Mouse (Mus musculus) MN1 (cell line): ENCODE data around the gene Rexo1.

Source experiments
- DNase-seq: peaks from one replicate; pipeline ENCODE4 v3.0.0-alpha.2; 2016; ENCODE audit warnings: low spot score

Gene Rexo1

DNA sequence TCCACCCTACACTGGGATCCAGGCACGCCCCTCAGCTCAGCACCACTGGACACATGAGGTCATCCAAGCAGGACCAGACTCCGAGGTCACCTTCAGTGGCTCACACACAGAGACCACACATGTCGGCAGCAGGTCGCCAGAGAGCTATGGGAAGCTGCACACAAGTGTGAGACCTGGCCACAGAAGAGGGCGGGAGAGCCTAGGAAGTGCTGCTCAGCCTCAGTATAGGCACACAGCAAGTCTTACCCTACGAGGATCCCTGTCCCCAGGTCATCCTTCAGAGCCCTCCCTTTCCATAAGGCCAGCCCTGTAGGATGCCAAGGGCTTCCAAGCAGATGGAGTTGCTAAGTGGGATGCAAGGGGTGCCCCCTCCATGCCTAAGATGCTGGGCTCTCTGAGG lies 7.4 kb downstream of the Rexo1 start:
- no peak for DNase-seq

DNA sequence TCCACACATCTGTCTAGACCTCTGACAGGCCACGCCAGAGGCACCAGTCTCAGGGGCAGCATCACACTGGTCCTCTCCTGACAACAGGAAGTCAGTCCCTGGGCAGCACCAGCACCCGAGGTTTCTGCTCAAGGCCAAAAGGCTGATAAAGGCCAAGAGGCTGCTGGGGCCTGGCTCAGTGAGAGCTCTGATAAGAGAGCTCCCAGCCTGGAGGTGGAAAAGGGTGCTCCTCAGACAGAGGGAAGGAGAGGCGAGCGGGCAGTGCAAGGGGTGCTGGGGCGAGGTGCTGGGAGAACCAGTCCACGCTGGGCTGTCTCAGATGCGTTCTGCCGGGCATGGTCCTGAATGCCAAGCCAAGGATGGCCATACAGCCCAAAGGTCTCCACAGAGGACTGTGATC lies 7.8 kb downstream of the Rexo1 start:
- no peak for DNase-seq

DNA sequence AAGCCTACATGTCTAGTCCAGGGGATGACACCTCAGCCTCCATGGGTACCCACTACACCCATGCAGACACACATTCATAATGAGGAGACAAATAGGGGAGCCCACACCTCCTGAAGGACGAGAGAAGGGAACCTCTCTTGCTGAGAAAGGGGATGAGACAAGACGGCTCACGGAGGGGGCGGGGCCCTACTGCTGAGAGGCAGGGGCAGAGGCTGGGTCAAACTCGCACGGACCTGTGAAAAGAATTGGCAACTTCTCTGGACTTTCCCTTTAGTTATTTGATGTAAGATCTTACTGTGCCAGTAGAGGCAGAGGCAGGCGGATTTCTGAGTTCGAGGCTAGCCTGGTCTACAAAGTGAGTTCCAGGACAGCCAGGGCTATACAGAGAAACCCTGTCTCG lies 9.0 kb downstream of the Rexo1 start:
- no peak for DNase-seq

DNA sequence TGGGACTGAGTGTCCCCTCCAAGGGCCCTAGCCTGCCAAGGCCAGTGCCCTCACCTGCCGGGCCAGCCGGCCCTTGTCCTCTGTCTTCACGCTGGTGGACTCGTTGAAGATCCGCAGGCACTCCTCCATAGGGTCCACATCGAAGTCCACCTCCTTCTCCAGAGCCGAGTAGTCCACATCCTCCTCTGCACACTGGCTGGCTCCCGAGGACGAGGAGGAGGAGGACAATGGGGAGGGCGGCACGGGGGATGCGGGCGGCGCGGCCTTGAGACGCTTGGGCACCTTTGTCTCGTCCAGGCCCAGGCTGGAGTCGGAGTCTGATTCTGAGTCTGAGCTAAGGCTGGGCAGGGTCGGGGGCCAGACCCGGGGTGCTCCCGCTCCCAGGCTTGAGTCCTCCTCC lies 12.1 kb downstream of the Rexo1 start:
- DNase-seq = no peak

DNA sequence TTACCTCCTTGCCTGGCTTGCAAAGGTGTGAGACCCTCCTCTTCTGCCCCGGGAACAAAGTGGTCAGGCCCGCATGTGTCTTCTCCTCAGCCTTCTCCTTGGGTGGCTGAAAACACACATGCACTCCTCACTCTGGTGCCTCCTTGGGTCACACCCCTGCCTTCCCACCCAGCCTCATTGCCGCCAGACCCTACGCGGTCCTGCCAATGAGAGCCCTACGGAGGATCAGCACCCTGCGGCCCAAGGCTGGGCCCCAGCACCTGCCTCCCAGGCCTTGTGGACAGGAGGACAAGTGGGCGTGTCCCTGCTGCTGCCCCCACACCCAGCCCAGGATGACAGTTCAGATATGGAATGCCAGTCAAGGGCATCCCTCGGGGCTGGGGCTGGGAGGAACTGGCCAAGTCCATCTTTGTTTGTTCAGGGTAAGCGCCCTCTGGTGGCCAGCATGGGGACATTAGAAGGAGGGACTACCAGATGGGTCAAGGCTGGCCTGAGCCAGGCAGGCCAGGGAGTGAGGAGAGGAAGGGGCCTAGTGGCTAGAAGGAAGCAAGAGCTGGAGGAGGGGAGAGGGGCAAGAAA lies 12.8 kb downstream of the Rexo1 start:
- DNase-seq = peak; percentile 80

DNA sequence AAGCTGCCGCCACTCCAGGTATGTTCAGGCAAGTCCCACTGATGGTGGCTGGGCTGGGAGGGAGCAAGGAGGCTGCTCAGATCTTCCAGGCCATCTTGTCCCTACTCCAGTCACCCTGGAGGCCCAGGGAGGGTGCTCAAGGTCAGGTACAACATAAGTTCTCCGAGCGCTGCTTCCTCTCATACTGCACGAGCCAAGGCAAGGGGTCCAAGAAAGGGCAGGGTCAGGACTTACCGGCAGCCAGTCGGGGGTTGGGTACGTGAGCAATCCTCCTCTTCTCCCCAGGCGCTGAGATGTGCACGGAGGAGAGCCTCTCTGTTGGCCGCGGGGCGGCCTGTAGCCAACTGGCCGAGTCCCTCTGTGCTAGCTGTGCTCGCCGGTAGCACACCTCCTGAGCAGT lies 13.8 kb downstream of the Rexo1 start:
- DNase-seq = no peak

DNA sequence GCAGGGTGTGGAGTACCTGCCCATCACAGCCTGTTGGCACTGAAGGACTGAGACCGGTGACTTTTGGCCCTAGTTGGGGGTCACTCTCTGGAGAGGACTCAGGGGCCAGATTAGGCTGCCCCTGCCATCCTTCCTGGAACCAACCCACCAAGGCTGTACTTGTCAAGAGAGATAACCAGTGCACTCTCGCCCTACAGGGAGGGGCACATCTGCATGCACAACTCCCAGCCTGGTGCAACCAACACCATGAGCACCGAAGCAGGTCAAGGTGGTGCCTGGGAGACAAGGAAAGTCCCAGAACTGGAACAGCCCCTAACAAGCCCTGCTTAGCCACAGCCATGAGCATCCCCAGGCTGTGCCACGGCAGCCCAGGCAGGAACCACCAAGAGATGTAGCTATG lies 14.4 kb downstream of the Rexo1 start:
- DNase-seq = no peak

DNA sequence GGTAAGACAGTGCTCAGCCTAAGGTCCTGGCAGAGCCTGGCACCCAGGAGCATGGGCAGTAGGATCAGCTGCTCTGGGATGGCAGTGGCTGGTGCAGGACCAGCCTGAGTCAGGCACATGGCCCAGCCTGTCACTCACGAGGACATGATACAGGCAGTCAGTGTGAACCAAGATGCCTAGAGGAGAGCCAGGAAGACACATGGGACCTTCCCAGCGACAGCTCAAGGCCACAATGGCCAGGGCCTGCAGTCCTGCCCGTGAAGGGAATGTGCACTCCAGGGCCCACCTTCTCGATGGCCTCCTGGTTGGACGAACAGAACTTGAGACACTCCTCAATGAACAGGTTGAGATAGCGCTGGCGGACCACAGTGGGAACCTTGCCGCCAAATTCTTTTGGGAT lies 15.8 kb downstream of the Rexo1 start:
- no peak for DNase-seq

DNA sequence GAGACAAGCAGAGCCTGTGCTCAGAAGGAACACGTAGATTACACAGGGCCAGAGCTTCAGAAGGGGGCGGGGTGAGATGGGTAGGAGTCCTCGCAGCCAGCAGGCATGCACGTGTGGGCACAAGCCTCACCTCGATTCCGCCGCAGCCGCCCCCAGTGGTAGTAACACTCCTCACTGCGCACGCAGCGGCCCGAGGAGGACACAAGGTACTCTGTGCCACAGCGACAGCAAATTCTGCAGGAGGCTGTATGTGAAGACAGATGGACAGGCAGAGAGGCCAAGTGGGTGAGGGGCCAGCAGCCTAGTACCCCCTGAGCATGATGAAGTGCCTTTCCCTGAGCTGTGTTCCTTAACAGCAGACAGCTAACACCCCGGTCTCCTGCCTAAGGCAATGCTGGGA lies 17.5 kb downstream of the Rexo1 start:
- DNase-seq = no peak

DNA sequence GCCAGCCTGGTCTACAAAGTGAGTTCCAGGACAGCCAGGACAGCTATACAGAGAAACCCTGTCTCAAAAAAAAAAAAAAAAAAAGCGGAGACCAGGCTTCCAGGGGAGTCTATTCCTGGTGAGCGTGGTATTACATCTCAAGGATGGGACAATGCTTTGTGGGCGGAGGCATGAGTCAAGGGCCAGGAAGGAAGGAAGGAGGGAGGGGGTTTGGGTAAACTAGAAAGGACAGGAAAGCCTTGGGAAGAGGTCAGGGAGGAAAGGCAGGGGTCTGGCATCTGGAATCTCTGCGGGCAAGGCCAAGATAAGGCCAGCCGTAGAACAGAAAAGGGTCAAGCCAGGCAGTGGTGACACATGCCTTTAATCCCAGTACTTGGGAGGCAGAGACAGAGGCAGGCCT lies 21.9 kb downstream of the Rexo1 start:
- peak; percentile 39 for DNase-seq

DNA sequence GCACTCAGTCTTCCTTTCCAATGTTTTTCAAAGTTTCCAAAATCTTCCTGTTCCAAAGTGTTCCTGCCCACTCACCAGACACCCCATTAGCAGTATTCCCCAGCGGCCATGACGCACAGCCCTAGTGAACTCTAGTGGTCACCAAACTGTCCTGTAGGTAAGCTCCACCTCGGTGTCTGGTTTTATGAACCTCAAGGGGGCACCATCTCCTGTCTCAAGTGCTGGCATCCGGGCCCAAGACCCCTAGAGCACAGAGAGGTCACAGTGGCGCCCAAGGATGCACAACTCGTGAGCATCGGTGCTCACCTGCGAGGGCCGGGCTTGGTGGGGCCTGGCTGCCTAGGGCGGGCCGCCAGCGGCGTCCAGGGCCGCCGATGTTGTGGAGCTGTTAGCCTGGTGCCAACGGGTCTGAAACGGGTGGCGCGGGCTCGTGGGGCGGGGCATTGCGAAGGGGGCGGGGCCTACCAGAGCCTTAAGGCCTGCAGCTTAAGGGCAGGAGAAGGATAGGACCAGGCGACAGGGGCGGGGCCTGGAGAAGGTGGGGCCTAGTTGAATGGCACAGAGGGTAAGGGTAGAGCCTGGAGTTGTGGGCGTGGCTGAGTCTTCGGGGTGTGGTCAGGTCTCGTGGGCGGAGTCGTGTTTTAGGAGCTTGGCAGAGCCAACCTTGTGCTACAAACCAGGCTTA lies 22.5 kb downstream of the Rexo1 start, which contains the start of gene Atp8b3:
TSS of gene Atp8b3 (minus strand) at position 415 of the 685 bp plus-strand sequence.
- peak; percentile 89 for DNase-seq

DNA sequence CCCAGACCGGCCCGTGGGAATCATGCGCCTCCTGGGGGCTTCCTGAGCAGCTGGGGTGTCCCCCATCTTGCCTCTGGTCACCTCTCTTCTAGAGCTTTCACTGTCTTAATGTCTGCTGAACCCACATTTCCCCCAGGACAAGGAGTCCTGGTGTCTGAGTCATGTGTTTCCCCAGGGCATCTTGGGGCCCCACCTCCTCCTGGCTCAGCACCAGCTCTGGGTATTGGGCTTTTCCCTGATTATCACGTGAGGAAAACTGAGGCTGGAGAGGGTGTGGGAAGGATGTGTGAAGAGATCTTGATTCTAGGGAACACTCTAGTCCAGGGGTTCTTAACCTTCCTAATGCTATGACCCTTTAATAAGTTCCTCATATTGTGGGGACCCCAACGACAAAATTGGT lies 23.2 kb downstream of the Rexo1 start:
- DNase-seq = peak; percentile 70

DNA sequence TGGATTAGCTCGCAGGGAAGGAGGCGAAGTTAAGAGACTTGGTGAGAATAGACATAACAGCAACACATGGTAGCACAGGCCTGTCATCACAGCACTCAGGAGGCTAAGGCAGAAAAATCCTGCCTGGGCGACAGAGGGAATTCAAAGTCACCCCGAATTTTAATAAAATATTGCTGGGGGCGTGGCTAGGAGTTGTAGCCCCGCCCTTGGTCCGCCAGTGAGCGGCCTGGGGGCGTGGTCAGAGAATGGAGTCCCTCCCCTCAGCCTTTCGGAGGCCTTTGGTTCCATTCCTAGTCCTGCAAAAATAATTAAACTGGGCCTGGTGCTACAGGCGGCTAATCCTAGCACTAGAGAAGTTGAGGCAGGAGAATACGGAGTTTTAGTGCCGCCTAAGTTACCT lies 25.6 kb downstream of the Rexo1 start:
- DNase-seq = no peak

DNA sequence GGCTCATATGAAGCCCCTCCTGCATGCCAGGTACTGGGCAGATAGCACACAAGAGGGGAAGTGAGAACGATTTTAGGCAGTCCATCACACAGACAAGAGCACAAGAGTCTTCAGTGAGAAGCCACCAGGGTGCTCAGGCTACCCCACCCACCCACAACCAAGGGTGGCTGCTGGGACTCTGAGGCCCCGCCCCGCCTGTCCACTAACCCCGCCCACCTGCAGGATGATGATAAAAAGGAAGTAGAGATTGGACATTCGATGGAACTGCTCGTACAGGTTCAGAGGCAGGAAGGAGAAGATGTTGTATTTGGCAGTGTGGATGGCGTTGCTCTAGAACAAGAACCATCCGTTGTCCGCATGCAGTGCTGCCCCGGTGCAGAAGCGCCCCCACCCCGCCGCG lies 26.3 kb downstream of the Rexo1 start:
- DNase-seq = no peak

DNA sequence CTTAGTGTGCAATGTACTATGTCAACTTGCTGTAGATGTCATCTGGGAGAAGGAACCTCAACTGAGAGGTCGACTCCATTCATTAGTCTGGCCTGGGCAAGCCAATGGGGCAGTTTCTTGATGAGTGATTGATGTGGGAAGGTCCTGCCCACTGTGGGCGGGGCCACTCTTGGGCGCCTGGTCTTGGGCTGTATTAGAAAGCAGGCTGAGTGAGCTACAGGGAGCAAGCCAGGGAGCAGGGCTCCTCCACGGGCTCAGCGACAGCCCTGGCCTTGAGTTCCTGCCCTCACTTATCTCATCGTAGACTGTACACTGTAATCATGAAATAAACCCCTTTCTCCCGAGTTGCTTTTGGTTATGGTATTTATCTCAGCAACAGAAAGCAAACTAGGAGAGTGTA lies 27.7 kb downstream of the Rexo1 start:
- peak; percentile 29 for DNase-seq

DNA sequence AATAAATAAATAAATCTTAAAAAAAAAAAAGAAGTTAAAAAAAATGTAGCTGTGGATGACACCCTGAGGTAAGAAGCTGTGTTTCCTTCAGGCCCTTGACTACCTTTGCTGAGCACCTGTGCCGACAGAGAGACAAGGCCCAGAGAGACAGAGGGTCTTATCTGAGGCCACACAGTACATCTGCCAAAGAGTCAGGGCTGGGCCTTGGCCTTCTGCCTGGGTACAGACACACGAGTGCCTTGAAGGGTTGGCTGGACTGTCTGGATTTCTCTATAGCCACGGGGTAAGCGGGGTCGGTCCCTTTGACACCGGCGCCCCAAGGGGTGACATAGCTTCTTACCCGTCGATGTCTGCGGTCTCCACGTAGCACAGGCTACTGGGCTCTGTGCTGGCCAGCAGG lies 28.6 kb downstream of the Rexo1 start:
- no peak for DNase-seq

DNA sequence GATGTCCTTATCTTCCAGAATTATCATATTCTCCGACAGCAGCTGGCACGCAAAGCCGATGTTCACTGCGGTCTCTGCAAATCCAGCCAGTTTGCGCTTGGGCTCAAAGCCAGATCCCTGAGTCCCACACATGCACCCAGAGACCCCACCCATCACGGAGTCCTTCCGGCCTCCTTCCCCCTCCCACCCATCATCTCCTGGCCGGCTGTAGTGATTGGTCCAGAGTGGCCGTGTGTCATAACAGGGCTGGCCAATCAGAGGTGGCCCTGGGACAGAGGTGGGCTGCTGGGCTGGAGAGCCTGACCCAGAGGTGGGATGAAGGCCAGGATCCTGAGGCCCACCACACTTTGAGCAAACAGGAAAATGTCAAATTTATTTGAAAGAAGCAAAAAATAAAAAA lies 35.2 kb downstream of the Rexo1 start:
- DNase-seq = no peak

DNA sequence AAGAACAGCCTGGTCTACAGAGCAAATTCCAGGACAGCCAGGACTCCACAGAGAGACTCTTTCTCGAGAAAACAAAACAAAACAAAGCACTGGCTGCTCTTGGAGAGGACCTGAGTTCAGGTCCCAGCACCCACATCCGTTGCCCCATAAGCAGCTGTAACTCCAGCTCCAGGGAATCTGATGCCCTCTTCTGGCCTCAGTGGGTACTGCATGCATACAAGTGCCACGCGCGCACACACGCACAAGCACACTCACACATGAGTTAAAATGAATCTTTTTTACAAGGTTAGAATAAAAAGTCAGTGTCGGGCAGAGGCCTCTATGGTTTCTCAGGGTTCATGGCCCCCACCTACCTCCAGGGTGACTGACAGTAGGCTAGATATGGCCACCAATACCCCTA lies 38.1 kb downstream of the Rexo1 start:
- no peak for DNase-seq

DNA sequence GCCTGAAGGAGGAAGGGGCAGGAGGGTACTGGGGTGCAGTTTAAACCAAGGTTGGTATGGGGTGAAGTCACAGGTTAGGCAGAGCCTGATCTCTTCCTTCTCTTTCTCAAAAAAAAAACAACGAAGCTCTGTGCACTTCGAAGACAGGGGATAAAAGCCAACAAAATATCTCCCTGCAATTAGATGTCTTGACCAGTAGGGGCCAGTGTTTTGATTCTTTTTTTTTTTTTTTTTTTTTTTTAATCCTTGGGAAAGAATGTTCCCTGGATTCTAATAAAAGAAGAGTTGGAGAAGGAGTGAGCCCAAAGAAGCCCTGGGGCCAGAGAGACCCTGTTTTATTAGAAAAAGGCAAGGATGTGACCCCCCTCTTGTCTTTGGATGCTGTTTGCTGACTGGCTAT lies 42.1 kb downstream of the Rexo1 start:
- DNase-seq = no peak

DNA sequence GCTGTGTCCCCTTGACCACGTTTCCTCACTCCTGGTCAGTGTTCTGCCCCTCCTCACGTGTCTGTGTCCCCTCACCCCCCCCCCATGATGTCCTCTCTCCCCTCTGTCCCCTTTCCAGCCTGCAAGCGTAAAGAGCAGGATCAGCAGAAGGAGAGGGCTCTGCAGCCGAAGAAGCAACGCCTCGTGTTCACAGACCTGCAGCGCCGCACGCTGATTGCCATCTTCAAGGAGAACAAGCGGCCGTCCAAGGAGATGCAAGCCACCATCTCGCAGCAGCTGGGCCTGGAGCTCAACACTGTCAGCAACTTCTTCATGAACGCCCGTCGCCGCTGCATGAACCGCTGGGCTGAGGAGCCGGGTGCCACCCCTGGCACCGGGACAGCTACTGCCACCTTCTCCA lies 47.6 kb downstream of the Rexo1 start:
- DNase-seq = peak; percentile 36

DNA sequence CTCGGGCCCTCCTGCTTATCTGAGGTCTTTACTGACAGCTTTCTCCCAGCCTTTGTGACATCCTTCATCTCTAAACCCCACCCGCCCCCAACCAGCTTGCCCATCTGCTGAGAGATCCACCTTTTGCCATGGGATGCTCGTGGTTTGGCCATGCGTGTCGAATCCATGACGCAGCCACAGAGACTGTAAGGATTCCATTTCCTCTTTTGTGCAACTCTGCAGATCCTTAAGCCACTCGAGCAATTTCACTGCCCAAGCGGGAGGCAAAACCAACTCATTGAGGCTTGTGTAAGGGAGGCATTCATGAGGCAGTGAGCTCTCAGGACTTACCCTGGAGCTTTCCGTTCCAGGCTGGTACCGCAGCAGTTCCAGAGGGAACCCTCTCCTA lies 51.1 kb downstream of the Rexo1 start:
- no peak for DNase-seq

DNA sequence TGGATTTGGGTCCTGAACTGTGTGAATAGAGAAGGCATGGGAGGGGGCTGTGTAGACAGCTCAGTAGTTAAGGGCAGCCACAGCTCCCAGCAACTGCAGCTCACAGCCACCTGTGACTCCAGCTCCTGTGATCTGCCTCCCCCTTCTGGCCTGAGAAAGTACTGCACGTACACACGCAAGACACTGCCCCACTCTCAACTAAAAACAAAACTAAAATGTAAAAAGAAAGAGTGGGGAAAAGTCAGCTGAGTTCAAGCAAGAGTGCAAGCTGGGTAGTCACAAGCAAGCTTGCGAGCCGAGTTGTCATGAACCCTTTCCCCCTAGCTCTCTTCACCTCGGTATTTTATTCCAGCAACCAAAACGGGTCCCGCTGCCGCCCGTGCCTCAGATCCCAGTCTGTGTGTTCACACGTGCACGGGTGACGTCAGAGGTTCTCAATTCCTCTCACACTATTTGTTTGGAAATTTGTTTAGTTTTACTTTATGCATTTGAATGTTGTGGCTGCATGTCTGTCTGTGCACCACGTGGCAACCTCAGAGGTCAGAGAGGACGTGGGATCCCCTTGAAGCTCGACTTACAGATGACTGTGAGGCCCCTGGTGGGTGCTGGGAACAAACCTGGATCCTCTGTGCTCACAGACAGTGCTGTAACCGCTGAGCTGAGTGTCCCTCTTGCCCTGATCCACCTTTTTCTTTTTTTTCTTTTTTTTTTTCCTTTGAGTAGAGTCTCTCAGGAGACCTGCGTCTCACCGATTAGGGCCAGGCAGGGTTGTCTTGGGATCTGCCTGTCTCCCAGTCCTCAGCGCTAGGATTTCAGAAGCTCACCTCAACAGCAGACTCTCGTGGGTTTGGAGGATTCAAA lies 51.7 kb downstream of the Rexo1 start:
- peak; percentile 73 for DNase-seq

DNA sequence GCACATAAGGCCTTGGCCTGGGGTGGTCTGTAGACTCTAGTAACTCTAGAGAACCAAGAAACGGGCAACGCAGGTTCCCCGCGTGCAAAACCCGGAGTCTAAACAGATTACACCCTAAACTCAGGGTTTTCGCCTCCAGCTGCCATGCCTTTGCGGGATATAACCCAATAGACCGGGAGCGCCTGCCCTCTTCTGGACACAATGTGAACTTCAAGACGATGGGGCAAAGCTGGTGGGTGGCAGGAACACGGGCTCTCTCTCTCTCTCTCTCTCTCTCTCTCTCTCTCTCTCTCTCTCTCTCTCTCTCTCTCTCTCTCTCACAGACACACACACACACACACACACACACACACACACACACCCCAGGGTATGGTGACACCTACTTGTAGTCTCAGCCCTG lies 55.1 kb downstream of the Rexo1 start:
- DNase-seq = peak; percentile 78
